Mouse (Mus musculus) C2C12 (cell line): ENCODE data around the gene Zfp618.

ENCODE experiments used
- CTCF ChIP-seq: IDR thresholded peaks from one replicate; pipeline ENCODE4 v1.5.1; 2011; ENCODE audit not compliant: control insufficient read depth, insufficient read depth, insufficient read length
- MAX ChIP-seq: IDR thresholded peaks from one replicate; pipeline ENCODE4 v1.6.1; 2011; ENCODE audit warnings: mild to moderate bottlenecking, control low read depth
- USF1 ChIP-seq: IDR thresholded peaks from one replicate; pipeline ENCODE4 v1.6.1; 2011; ENCODE audit warnings: low read depth, mild to moderate bottlenecking, control low read depth, moderate library complexity

- TF ChIP-seq USF1 = no peak
- no peak for TF ChIP-seq CTCF
- TF ChIP-seq MAX = no peak
Observed at GRCm38 (mm10) chr4:63002386-63002785, 37.0 kb downstream of the Zfp618 start.
